Mouse (Mus musculus): ENCODE results near the gene Bcl2l13. TPM values are rescaled to one million over a fixed set of nuclear protein-coding genes. Genes with fewer than 3 reads are reported as not detected.

The Bcl2l13 gene
- total and polyA plus RNA-seq, 3 experiments: 37.0 to 450 (median 85.0) TPM

GRCm38 (mm10) chr6:120884436-120884835 lies 48.4 kb downstream of the Bcl2l13 start:
- Histone ChIP-seq H3K4me3 (ENCODE audit: low read depth, low read length) (no peak overlapping the region), H3K4me1 (ENCODE audit: insufficient read depth, low read depth, low read length) (peaks cover 10% of the 10 kb centered on the region), H3K9me3 (replicated peaks) (no peaks in the 10 kb centered on the region; the same call in 1 of the 2 replicates), H3K27me3 (ENCODE audit: insufficient read depth, low read length) (no peaks in the 10 kb centered on the region), H3K36me3 (replicated peaks) (peaks cover 98% of the 10 kb centered on the region)
- ATAC-seq (ENCODE audit: extremely low read depth, insufficient number of reproducible peaks, low FRiP score, poor library complexity, severe bottlenecking): no peak
- TF ChIP-seq CTCF (IDR thresholded peaks at IDR 0.05; ENCODE audit: low read depth, low read length): no peak
- no peak for TF ChIP-seq POLR2AphosphoS5 (IDR thresholded peaks at IDR 0.05; ENCODE audit: insufficient replicate concordance, low read depth, low read length)
- TF ChIP-seq GATA2 (IDR thresholded peaks at IDR 0.05; ENCODE audit: borderline replicate concordance, low read depth, low read length): no peak
- TF ChIP-seq TAL1 (conservative IDR thresholded peaks at IDR 0.05; ENCODE audit: low read depth, low read length): no peak
- no peak for TF ChIP-seq GATA1 (IDR thresholded peaks at IDR 0.05; ENCODE audit: borderline replicate concordance, low read length)
- no peak for DNase-seq (ENCODE audit: low spot score)

GRCm38 (mm10) chr6:120886696-120887095 lies 50.7 kb downstream of the Bcl2l13 start:
- peaks cover 11% of the 10 kb centered on the region for H3K4me1 ChIP-seq (ENCODE audit: insufficient read depth, low read depth, low read length)
- no peak overlapping the region for H3K4me3 ChIP-seq (ENCODE audit: low read depth, low read length)
- H3K27me3 ChIP-seq (ENCODE audit: insufficient read depth, low read length): no peaks in the 10 kb centered on the region
- peaks cover 98% of the 10 kb centered on the region for H3K36me3 ChIP-seq (replicated peaks)
- TF ChIP-seq GATA2 (IDR thresholded peaks at IDR 0.05; ENCODE audit: borderline replicate concordance, low read depth, low read length): no peak
- TF ChIP-seq CTCF (IDR thresholded peaks at IDR 0.05; ENCODE audit: low read depth, low read length): no peak
- no peak for TF ChIP-seq TAL1 (conservative IDR thresholded peaks at IDR 0.05; ENCODE audit: low read depth, low read length)
- no peak for TF ChIP-seq POLR2AphosphoS5 (IDR thresholded peaks at IDR 0.05; ENCODE audit: insufficient replicate concordance, low read depth, low read length)
- no peak for TF ChIP-seq GATA1 (IDR thresholded peaks at IDR 0.05; ENCODE audit: borderline replicate concordance, low read length)
- no peaks in the 10 kb centered on the region; the same call in 1 of the 2 replicates for H3K9me3 ChIP-seq (replicated peaks)
- DNase-seq (ENCODE audit: low spot score): no peak
- ATAC-seq (ENCODE audit: extremely low read depth, insufficient number of reproducible peaks, low FRiP score, poor library complexity, severe bottlenecking): no peak

- H3K27me3 ChIP-seq (ENCODE audit: insufficient read depth, low read length): no peaks in the 10 kb centered on the region
- H3K4me3 ChIP-seq (ENCODE audit: low read depth, low read length): no peak overlapping the region
- no peaks in the 10 kb centered on the region for H3K9me3 ChIP-seq (replicated peaks)
- DNase-seq (ENCODE audit: low spot score): no peak
- H3K36me3 ChIP-seq (replicated peaks): peaks cover 100% of the 10 kb centered on the region
- no peak for TF ChIP-seq GATA2 (IDR thresholded peaks at IDR 0.05; ENCODE audit: borderline replicate concordance, low read depth, low read length)
- TF ChIP-seq GATA1 (IDR thresholded peaks at IDR 0.05; ENCODE audit: borderline replicate concordance, low read length): no peak
- TF ChIP-seq POLR2AphosphoS5 (IDR thresholded peaks at IDR 0.05; ENCODE audit: insufficient replicate concordance, low read depth, low read length): peak; percentile 59; the same call in 1 of the 2 replicates
- no peak for TF ChIP-seq CTCF (IDR thresholded peaks at IDR 0.05; ENCODE audit: low read depth, low read length)
- no peak for TF ChIP-seq TAL1 (conservative IDR thresholded peaks at IDR 0.05; ENCODE audit: low read depth, low read length)
- peaks cover 67% of the 10 kb centered on the region for H3K4me1 ChIP-seq (ENCODE audit: insufficient read depth, low read depth, low read length)
- no peak for ATAC-seq (ENCODE audit: extremely low read depth, insufficient number of reproducible peaks, low FRiP score, poor library complexity, severe bottlenecking)
Observed at GRCm38 (mm10) chr6:120894089-120894488, 58.1 kb downstream of the Bcl2l13 start.

GRCm38 (mm10) chr6:120894524-120894923 lies 58.5 kb downstream of the Bcl2l13 start:
- peaks cover 100% of the 10 kb centered on the region for H3K36me3 ChIP-seq (replicated peaks)
- H3K9me3 ChIP-seq (replicated peaks): no peaks in the 10 kb centered on the region
- no peak for DNase-seq (ENCODE audit: low spot score)
- ATAC-seq (ENCODE audit: extremely low read depth, insufficient number of reproducible peaks, low FRiP score, poor library complexity, severe bottlenecking): no peak
- H3K4me1 ChIP-seq (ENCODE audit: insufficient read depth, low read depth, low read length): peaks cover 68% of the 10 kb centered on the region
- H3K27me3 ChIP-seq (ENCODE audit: insufficient read depth, low read length): no peaks in the 10 kb centered on the region
- H3K4me3 ChIP-seq (ENCODE audit: low read depth, low read length): no peak overlapping the region
- TF ChIP-seq GATA2 (IDR thresholded peaks at IDR 0.05; ENCODE audit: borderline replicate concordance, low read depth, low read length) (no peak), TAL1 (conservative IDR thresholded peaks at IDR 0.05; ENCODE audit: low read depth, low read length) (no peak), CTCF (IDR thresholded peaks at IDR 0.05; ENCODE audit: low read depth, low read length) (no peak), GATA1 (IDR thresholded peaks at IDR 0.05; ENCODE audit: borderline replicate concordance, low read length) (no peak), POLR2AphosphoS5 (IDR thresholded peaks at IDR 0.05; ENCODE audit: insufficient replicate concordance, low read depth, low read length) (no peak)

GRCm38 (mm10) chr6:120898188-120898833 lies 62.3 kb downstream of the Bcl2l13 start:
- Histone ChIP-seq H3K4me3 (ENCODE audit: low read depth, low read length) (no peak overlapping the region), H3K4me1 (ENCODE audit: insufficient read depth, low read depth, low read length) (peaks cover 75% of the 10 kb centered on the region), H3K36me3 (replicated peaks) (peaks cover 100% of the 10 kb centered on the region), H3K9me3 (replicated peaks) (no peaks in the 10 kb centered on the region), H3K27me3 (ENCODE audit: insufficient read depth, low read length) (no peaks in the 10 kb centered on the region)
- ATAC-seq (ENCODE audit: extremely low read depth, insufficient number of reproducible peaks, low FRiP score, poor library complexity, severe bottlenecking) (no peak), DNase-seq (ENCODE audit: low spot score) (peak; percentile 41)
- TF ChIP-seq GATA1 (IDR thresholded peaks at IDR 0.05; ENCODE audit: borderline replicate concordance, low read length) (no peak), GATA2 (IDR thresholded peaks at IDR 0.05; ENCODE audit: borderline replicate concordance, low read depth, low read length) (no peak), POLR2AphosphoS5 (IDR thresholded peaks at IDR 0.05; ENCODE audit: insufficient replicate concordance, low read depth, low read length) (no peak), TAL1 (conservative IDR thresholded peaks at IDR 0.05; ENCODE audit: low read depth, low read length) (no peak), CTCF (IDR thresholded peaks at IDR 0.05; ENCODE audit: low read depth, low read length) (peak; percentile 92)

GRCm38 (mm10) chr6:120901776-120902645 lies 66.0 kb downstream of the Bcl2l13 start:
- H3K9me3 ChIP-seq (replicated peaks): no peaks in the 10 kb centered on the region
- no peaks in the 10 kb centered on the region for H3K27me3 ChIP-seq (ENCODE audit: insufficient read depth, low read length)
- no peak overlapping the region for H3K4me3 ChIP-seq (ENCODE audit: low read depth, low read length)
- no peak for TF ChIP-seq TAL1 (conservative IDR thresholded peaks at IDR 0.05; ENCODE audit: low read depth, low read length)
- no peak for TF ChIP-seq POLR2AphosphoS5 (IDR thresholded peaks at IDR 0.05; ENCODE audit: insufficient replicate concordance, low read depth, low read length)
- no peak for TF ChIP-seq GATA1 (IDR thresholded peaks at IDR 0.05; ENCODE audit: borderline replicate concordance, low read length)
- TF ChIP-seq GATA2 (IDR thresholded peaks at IDR 0.05; ENCODE audit: borderline replicate concordance, low read depth, low read length): no peak
- TF ChIP-seq CTCF (IDR thresholded peaks at IDR 0.05; ENCODE audit: low read depth, low read length): no peak
- peaks cover 61% of the 10 kb centered on the region for H3K4me1 ChIP-seq (ENCODE audit: insufficient read depth, low read depth, low read length)
- H3K36me3 ChIP-seq (replicated peaks): peaks cover 100% of the 10 kb centered on the region
- ATAC-seq (ENCODE audit: extremely low read depth, insufficient number of reproducible peaks, low FRiP score, poor library complexity, severe bottlenecking) (no peak), DNase-seq (ENCODE audit: low spot score) (peak; percentile 52)

Data from G1E (cell line).